In the genomic region with DNA sequence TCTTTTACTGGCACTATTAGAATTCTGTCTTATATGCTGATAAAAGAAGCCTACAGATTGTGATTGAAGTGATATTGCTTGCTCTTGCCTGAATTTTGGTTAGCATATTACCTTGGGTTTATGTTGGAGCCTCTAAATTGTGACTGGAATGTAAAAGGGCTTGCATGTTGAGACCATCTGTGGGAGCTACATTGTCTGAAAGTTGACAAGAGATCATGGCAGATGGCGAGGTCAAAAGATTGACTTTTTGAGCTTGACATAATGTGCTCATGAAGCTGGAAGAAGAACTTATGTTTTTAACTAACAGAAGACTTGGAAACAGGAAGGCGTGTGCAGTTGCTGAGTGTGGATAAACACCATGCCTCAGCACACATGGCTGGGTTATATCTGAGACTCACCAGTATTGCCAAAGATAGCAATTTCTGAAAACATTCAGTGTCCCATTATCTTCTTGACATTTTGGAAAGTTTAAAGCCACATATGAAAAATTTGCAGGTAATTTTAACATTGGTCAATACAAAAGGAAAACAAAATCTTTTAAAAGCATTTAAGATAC, we compare ENCODE assay signal across 18 mouse cellular contexts. TPM values are rescaled to one million over a fixed set of nuclear protein-coding genes. Genes with fewer than 3 reads are reported as not detected.
A peak's percentile ranks its signal among the peaks of the same experiment; 100 is the strongest.
DNase-seq lines count a peak whose midpoint lies in the region; ATAC-seq and TF ChIP-seq lines count a peak whose summit lies in the region.
"Had no signal": no experiment of that assay in that cellular context is flagged by ENCODE, and none has a peak within 500 bp of the region (broad histone marks: within the 10 kb centered on the region; RNA-seq: fewer than 3 reads in every experiment).

No protein-coding gene starts in this region.

- no peak for TF ChIP-seq POLR2A in thymus, adult 2 months (IDR thresholded peaks at IDR 0.05; ENCODE audit: control insufficient read depth, extremely low read depth, insufficient read depth, low read length, poor library complexity)

- DNase-seq in hindbrain, embryonic 11.5 days (ENCODE audit: low spot score): peak; percentile 61
- DNase-seq in embryo, embryonic 11 days: peak; percentile 56
- peak; percentile 29 for DNase-seq in liver
- DNase-seq in mesoderm, embryonic 11.5 days (ENCODE audit: low read depth, low spot score): peak; percentile 56
- no peak for DNase-seq in frontal cortex, adult 2 months (ENCODE audit: extremely low spot score in 1 of 2, low spot score in 1 of 2)
- DNase-seq in left cerebral cortex, postnatal 10 days (ENCODE audit: extremely low spot score in 1 of 2, low spot score in 2 of 2): no peak
- DNase-seq in thymus, adult 2 months: no peak
- DNase-seq: cerebellum, adult 18-20 months; gastrocnemius, postnatal 36 days; heart, postnatal 4 days; kidney, adult 18-20 months; kidney, postnatal 4 days; layer of hippocampus, postnatal 36 days; lung, postnatal 14 days; right cerebral cortex, postnatal 14 days had no signal

- H3K4me1 ChIP-seq in hindbrain, embryonic 11.5 days (replicated peaks; ENCODE audit: control insufficient read depth, insufficient read depth, low read length): 0 out of 2 replicates have a peak, but pooled peaks cover 2% of the 10 kb centered on the region
- no peaks in the 10 kb centered on the region for H3K4me1 ChIP-seq in hindbrain, embryonic 16.5 days (ENCODE audit: control insufficient read depth, insufficient read depth, low read depth, low read length)
- H3K4me1 ChIP-seq in thymus, adult 2 months (replicated peaks; ENCODE audit: control insufficient read depth, insufficient read depth, low read length): no peaks in the 10 kb centered on the region
- H3K4me1 ChIP-seq: limb, embryonic 13.5 days had no signal

- no peaks in the 10 kb centered on the region for H3K27me3 ChIP-seq in hindbrain, embryonic 11.5 days (ENCODE audit: control insufficient read depth, insufficient read depth, low read length)
- no peaks in the 10 kb centered on the region for H3K27me3 ChIP-seq in hindbrain, embryonic 16.5 days (replicated peaks; ENCODE audit: control insufficient read depth, insufficient read depth, low read length)
- no peaks in the 10 kb centered on the region for H3K27me3 ChIP-seq in thymus, adult 2 months (ENCODE audit: control insufficient read depth, insufficient read depth, low read length)
- H3K27me3 ChIP-seq: heart, embryonic 12.5 days; limb, embryonic 13.5 days had no signal

- no peaks in the 10 kb centered on the region for H3K36me3 ChIP-seq in hindbrain, embryonic 11.5 days (ENCODE audit: control insufficient read depth, insufficient read depth, low read length)
- no peaks in the 10 kb centered on the region for H3K36me3 ChIP-seq in hindbrain, embryonic 16.5 days (ENCODE audit: control insufficient read depth, insufficient read depth, low read length)
- no peaks in the 10 kb centered on the region for H3K36me3 ChIP-seq in thymus, adult 2 months (ENCODE audit: control insufficient read depth, insufficient read depth, low read length)
- H3K36me3 ChIP-seq: limb, embryonic 13.5 days had no signal

- ATAC-seq in hindbrain, embryonic 11.5 days (ENCODE audit: low FRiP score): no peak
- no peak; the same call in 1 of the 2 replicates for ATAC-seq in hindbrain, embryonic 16.5 days

- WGBS in hindbrain, embryonic 11.5 days: 43% methylated on average over 2 of the region's 2 CpGs
- 45% methylated on average over 2 of the region's 2 CpGs for WGBS in hindbrain, embryonic 16.5 days
- 94% methylated on average over 2 of the region's 2 CpGs for WGBS in thymus, adult 2 months

- H3K4me2 ChIP-seq in hindbrain, embryonic 11.5 days (replicated peaks; ENCODE audit: low read depth, low read length): no peak overlapping the region
- no peak overlapping the region for H3K4me2 ChIP-seq in hindbrain, embryonic 16.5 days (ENCODE audit: low read length)
- H3K4me2 ChIP-seq: heart, embryonic 12.5 days; limb, embryonic 13.5 days had no signal

- intact Hi-C loops in left cerebral cortex, postnatal 10 days (cut with DNase I): no loop called here

- H3K9me3 ChIP-seq in hindbrain, embryonic 11.5 days (ENCODE audit: control insufficient read depth, low read length): no peaks in the 10 kb centered on the region
- H3K9me3 ChIP-seq in hindbrain, embryonic 16.5 days (ENCODE audit: control insufficient read depth, low read length): no peaks in the 10 kb centered on the region
- H3K9me3 ChIP-seq: limb, embryonic 13.5 days had no signal

- no peak for TF ChIP-seq CTCF in thymus, adult 2 months (IDR thresholded peaks at IDR 0.05; ENCODE audit: borderline replicate concordance, control insufficient read depth, extremely low read depth, insufficient read depth, low read length, poor library complexity)

- H3K4me3 ChIP-seq in hindbrain, embryonic 11.5 days (ENCODE audit: low read depth, low read length): no peak overlapping the region
- no peak overlapping the region for H3K4me3 ChIP-seq in hindbrain, embryonic 16.5 days (ENCODE audit: low read length)
- H3K4me3 ChIP-seq in thymus, adult 2 months (ENCODE audit: control insufficient read depth, insufficient read depth, low read length): no peak overlapping the region
- H3K4me3 ChIP-seq: heart, embryonic 12.5 days; limb, embryonic 13.5 days had no signal

- H3K27ac ChIP-seq in hindbrain, embryonic 11.5 days (ENCODE audit: low read depth, low read length): no peak overlapping the region
- no peak overlapping the region for H3K27ac ChIP-seq in hindbrain, embryonic 16.5 days (ENCODE audit: low read depth, low read length)
- no peak overlapping the region for H3K27ac ChIP-seq in thymus, adult 2 months (ENCODE audit: control insufficient read depth, insufficient read depth, low read length)
- H3K27ac ChIP-seq: limb, embryonic 13.5 days had no signal

- H3K9ac ChIP-seq in hindbrain, embryonic 11.5 days (ENCODE audit: low read depth, low read length): no peak overlapping the region
- H3K9ac ChIP-seq in hindbrain, embryonic 16.5 days (ENCODE audit: low read depth, low read length): no peak overlapping the region
- H3K9ac ChIP-seq: heart, embryonic 12.5 days; limb, embryonic 13.5 days had no signal

RNA-seq across cellular contexts. Expression of a gene that starts 23.1 kb away (rescaled TPM):
- 81.6 and 84.5 TPM in 2 replicates for polyA plus RNA-seq in hindbrain, embryonic 11.5 days (2014; fragmentation: Nextera tagmentation; extraction: Ambion mirVana)
- polyA plus RNA-seq in hindbrain, embryonic 16.5 days (2015; fragmentation: Nextera tagmentation; extraction: Ambion mirVana): 14.9 and 17.1 TPM in 2 replicates
- 15.0 and 15.9 TPM in 2 replicates for polyA plus RNA-seq in frontal cortex, adult 2 months (2012; rRNA removed)
- total RNA-seq in left cerebral cortex, postnatal 10 days (2021): 10 to 100 TPM; 15.0 to 19.0 TPM
- 17.3 and 22.1 TPM in 2 replicates for polyA plus RNA-seq in thymus, adult 2 months (2012; rRNA removed)

Comparison
In these comparisons a context has a peak if more than half of its experiments do, and no peak if none do; other contexts are left out.
1. DNase-seq: peak in hindbrain, embryonic 11.5 days (single experiment), embryo, embryonic 11 days (single experiment), liver (single experiment) and mesoderm, embryonic 11.5 days (single experiment); none in frontal cortex, adult 2 months (0 of 2), left cerebral cortex, postnatal 10 days (0 of 2) and thymus, adult 2 months (single experiment).